Mouse (Mus musculus) bone marrow, adult 2 months (tissue): ENCODE data around the gene Il10. TPM values are rescaled to one million over a fixed set of nuclear protein-coding genes. Genes with fewer than 3 reads are reported as not detected.

Experiments
- H3K27ac ChIP-seq: fragments of 200-500 bp; 2 replicates; pipeline ENCODE4 v1.5.1; 2012; ENCODE audit warnings: low read depth, mild to moderate bottlenecking, control low read depth, inconsistent platforms, low read length; ENCODE audit not compliant: control insufficient read depth, poor library complexity, insufficient read depth
- H3K4me1 ChIP-seq: fragments of 200-500 bp; 2 replicates; pipeline ENCODE4 v1.6.1; 2011; ENCODE audit warnings: low read length; ENCODE audit not compliant: control insufficient read depth, insufficient read depth
- H3K4me3 ChIP-seq: fragments of 200-500 bp; replicated peaks from 2 replicates; pipeline ENCODE3; 2011; ENCODE audit warnings: mild to moderate bottlenecking, low read depth, low read length, control low read depth; ENCODE audit not compliant: control insufficient read depth
- CTCF ChIP-seq: fragments of 200-500 bp; IDR thresholded peaks from 2 replicates; pipeline ENCODE4 v1.5.1; 2011; ENCODE audit warnings: low read length, control low read depth; ENCODE audit not compliant: control insufficient read depth, insufficient read depth
- POLR2A ChIP-seq: fragments of 200-500 bp; IDR thresholded peaks from 2 replicates; pipeline ENCODE4 v1.6.1; 2011; ENCODE audit warnings: low read depth, mild to moderate bottlenecking, control low read depth, low read length, borderline replicate concordance; ENCODE audit not compliant: control insufficient read depth
- WGBS: fragments of 180-500 bp; shearing (Covaris S2); methylation state at CpG from one replicate; pipeline ENCODE4 v1.1.7; 2018; 5-methylcytosine and 5-hydroxymethylcytosine counted together
- polyA plus RNA-seq: library from polyadenylated mRNA; stranded (reverse); fragments of >200 nt; gene quantifications from 2 replicates; pipeline ENCODE4 v1.2.4, GENCODE M21; 2011; ENCODE audit warnings: low replicate concordance; ENCODE audit not compliant: missing spikeins, insufficient read depth, insufficient read length

Gene Il10
- polyA plus RNA-seq = 1.1 TPM in 1 of 2 replicates, not detected in the other

DNA sequence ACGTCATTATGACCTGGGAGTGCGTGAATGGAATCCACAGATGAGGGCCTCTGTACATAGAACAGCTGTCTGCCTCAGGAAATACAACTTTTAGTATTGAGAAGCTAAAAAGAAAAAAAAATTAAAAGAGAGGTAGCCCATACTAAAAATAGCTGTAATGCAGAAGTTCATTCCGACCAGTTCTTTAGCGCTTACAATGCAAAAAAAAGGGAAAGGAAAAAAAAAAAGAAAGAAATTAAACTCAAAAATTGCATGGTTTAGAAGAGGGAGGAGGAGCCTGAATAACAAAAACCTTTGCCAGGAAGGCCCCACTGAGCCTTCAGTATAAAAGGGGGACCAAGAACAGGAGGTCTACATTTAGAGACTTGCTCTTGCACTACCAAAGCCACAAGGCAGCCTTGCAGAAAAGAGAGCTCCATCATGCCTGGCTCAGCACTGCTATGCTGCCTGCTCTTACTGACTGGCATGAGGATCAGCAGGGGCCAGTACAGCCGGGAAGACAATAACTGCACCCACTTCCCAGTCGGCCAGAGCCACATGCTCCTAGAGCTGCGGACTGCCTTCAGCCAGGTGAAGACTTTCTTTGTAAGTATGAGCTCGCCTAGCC lies at the start of gene Il10:
TSS of gene Il10 (plus strand) at position 354 of the 607 bp plus-strand sequence.
- Histone ChIP-seq H3K4me1 (peaks cover 2% of the 10 kb centered on the region; the same call in 1 of the 2 replicates), H3K27ac (no peak within 1 kb of the TSS), H3K4me3 (no peak within 1 kb of the TSS)
- 20% methylated on average over 8 of the region's 8 CpGs for WGBS
- TF ChIP-seq CTCF = no peak
- TF ChIP-seq POLR2A = no peak

DNA sequence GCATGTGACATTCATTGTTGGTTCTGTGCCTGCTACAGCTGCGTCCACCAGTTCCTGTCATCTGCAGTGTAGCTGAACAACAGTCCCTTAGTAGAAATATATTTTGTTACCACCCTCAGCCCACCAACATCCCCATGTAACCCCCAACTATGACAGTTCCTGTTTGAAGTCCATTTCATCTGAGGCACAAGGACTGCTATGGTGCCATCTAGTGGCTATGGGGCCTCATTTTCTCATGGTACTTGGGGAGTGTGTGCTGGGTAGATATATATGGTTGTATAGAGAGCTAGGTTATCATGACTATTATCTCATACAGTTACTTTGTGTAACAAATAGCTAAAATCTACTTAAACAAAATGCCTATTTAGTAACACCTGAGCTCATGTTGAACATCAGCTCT lies 40.2 kb upstream of the Il10 start:
- Histone ChIP-seq H3K4me1 (no peaks in the 10 kb centered on the region), H3K4me3 (no peak overlapping the region), H3K27ac (no peak overlapping the region)
- TF ChIP-seq POLR2A = no peak
- peak; percentile 38; the same call in 1 of the 2 replicates for TF ChIP-seq CTCF
- WGBS = 18% methylated on average over 1 of the region's 1 CpGs

- Histone ChIP-seq H3K27ac (no peak overlapping the region), H3K4me3 (no peak overlapping the region), H3K4me1 (no peaks in the 10 kb centered on the region)
- TF ChIP-seq CTCF (no peak), POLR2A (no peak)
- WGBS = 61% methylated on average over 7 of the region's 7 CpGs
Measured at GRCm38 (mm10) chr1:130984441-130984840, 35.2 kb upstream of the Il10 start.

- Histone ChIP-seq H3K4me3 (no peak overlapping the region), H3K4me1 (no peaks in the 10 kb centered on the region), H3K27ac (no peak overlapping the region)
- WGBS = 77% methylated on average over 5 of the region's 5 CpGs
- no peak for TF ChIP-seq CTCF
- no peak for TF ChIP-seq POLR2A
Measured at GRCm38 (mm10) chr1:130987001-130987400, 32.6 kb upstream of the Il10 start.

DNA sequence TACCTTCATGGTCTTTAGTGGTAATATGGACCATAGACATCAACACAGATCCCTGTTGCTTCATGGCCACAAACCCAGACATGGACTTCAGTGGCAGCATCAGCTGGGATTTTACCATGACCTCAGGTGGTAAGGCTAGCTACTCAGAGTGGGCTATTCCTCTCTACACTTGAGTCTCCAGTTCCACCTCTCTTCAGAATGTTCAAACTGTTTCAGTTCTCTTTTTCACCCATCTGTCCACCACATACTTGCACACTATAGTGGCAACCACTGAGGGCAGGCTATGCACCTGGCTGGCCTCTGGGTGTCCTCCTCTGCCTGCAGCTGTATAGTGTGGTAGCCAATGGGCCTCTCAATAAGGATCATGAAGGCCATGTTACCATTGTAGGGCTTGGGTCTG lies 32.2 kb upstream of the Il10 start:
- TF ChIP-seq POLR2A = no peak
- peak; percentile 43 for TF ChIP-seq CTCF
- H3K4me3 ChIP-seq = no peak overlapping the region
- H3K4me1 ChIP-seq = no peaks in the 10 kb centered on the region
- no peak overlapping the region for H3K27ac ChIP-seq

DNA sequence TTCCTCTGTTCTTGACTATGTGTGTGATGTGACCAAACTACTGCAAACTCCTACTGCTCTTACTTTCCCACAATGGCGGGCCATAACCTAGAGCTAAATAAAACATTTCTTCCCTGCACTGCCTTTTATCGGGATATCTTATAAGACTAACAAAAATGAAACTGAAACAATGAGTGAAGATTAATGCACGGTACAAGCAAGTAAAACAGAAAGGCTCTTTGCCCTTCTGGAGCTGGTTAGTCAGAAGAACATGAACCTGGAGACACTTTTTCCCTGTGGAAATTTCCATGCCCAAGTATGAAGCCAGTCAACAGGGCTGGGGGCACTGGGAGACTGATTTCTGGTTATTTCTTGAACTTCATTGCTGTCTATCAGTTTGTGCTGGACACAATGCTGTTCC lies 30.3 kb upstream of the Il10 start:
- 19% methylated on average over 3 of the region's 3 CpGs for WGBS
- H3K4me1 ChIP-seq = no peaks in the 10 kb centered on the region
- no peak for TF ChIP-seq POLR2A
- TF ChIP-seq CTCF = no peak
- H3K27ac ChIP-seq = no peak overlapping the region
- no peak overlapping the region for H3K4me3 ChIP-seq

- 87% methylated on average over 1 of the region's 1 CpGs for WGBS
- TF ChIP-seq CTCF = no peak
- no peak for TF ChIP-seq POLR2A
- H3K4me3 ChIP-seq = no peak overlapping the region
Measured at GRCm38 (mm10) chr1:130990448-130990847, 29.2 kb upstream of the Il10 start.

GRCm38 (mm10) chr1:130993574-130994154 lies 26.0 kb upstream of the Il10 start:
- Histone ChIP-seq H3K27ac (no peak overlapping the region), H3K4me3 (no peak overlapping the region), H3K4me1 (no peaks in the 10 kb centered on the region)
- WGBS = 83% methylated on average over 9 of the region's 9 CpGs
- TF ChIP-seq CTCF = no peak
- no peak for TF ChIP-seq POLR2A

More at GRCm38 (mm10) chr1:130990448-130990847, 29.2 kb upstream of the Il10 start:
- Histone ChIP-seq H3K4me1 (no peaks in the 10 kb centered on the region), H3K27ac (no peak overlapping the region)
